Mouse (Mus musculus) CH12.LX (cell line): ENCODE measurements around the gene Rab44. TPM values are rescaled to one million over a fixed set of nuclear protein-coding genes. Genes with fewer than 3 reads are reported as not detected.

Experiments used
- DNase-seq: peaks from one replicate; pipeline ENCODE4 v3.0.0-alpha.2; 2013; ENCODE audit errors: extremely low read depth
- H3K27ac ChIP-seq: 2 replicates; pipeline ENCODE4 v1.5.1; 2012; ENCODE audit warnings: low read depth, mild to moderate bottlenecking, control low read depth, moderate library complexity; ENCODE audit not compliant: insufficient read depth
- H3K27me3 ChIP-seq: replicated peaks from 2 replicates; pipeline ENCODE3; 2012; ENCODE audit warnings: inconsistent platforms
- H3K36me3 ChIP-seq, 2 experiments: replicated peaks in 1 of 2; 2 replicates each; pipeline versions ENCODE3 to v1.6.1; 2012; ENCODE audit warnings: inconsistent platforms in 1 of 2, low read length in 1 of 2, mild to moderate bottlenecking in 1 of 2, mixed read lengths in 1 of 2, moderate library complexity in 1 of 2; ENCODE audit not compliant: control insufficient read depth in 1 of 2, insufficient read depth in 1 of 2
- H3K4me1 ChIP-seq, 2 experiments: 2 replicates each; pipeline ENCODE4 v1.6.1; 2012; ENCODE audit warnings: inconsistent platforms in 1 of 2, moderate library complexity in 1 of 2; ENCODE audit not compliant: insufficient read depth in 2 of 2, control insufficient read depth in 1 of 2
- H3K4me2 ChIP-seq: 2 replicates; pipeline ENCODE4 v1.6.1; 2012; ENCODE audit warnings: low read depth, mild to moderate bottlenecking, control low read depth; ENCODE audit not compliant: poor library complexity, insufficient read depth, severe bottlenecking
- H3K4me3 ChIP-seq, 3 experiments: fragments of 150-350 bp in 1 of 3; sonication (generic) in 1 of 3; replicated peaks in 1 of 3; 2 replicates each; pipeline versions ENCODE3 to v1.5.1; 2011 to 2012; ENCODE audit warnings: low read depth in 2 of 3, low read length in 2 of 3, mild to moderate bottlenecking in 2 of 3, moderate library complexity in 2 of 3, control low read depth in 1 of 3, improper control_type of control experiment in 1 of 3, inconsistent platforms in 1 of 3, mixed read lengths in 1 of 3; ENCODE audit not compliant: poor library complexity in 1 of 3
- H3K79me2 ChIP-seq: replicated peaks from 2 replicates; pipeline ENCODE4 v1.6.1; 2012; ENCODE audit warnings: mild to moderate bottlenecking, moderate library complexity; ENCODE audit not compliant: control insufficient read depth, poor library complexity, insufficient read depth, severe bottlenecking; ENCODE audit errors: extremely low read depth
- H3K9ac ChIP-seq: 2 replicates; pipeline ENCODE4 v1.6.1; 2012; ENCODE audit warnings: low read depth, mild to moderate bottlenecking, control low read depth, moderate library complexity; ENCODE audit not compliant: insufficient read depth
- H3K9me3 ChIP-seq: replicated peaks from 2 replicates; pipeline ENCODE3; 2012; ENCODE audit warnings: low read length, inconsistent platforms, mixed read lengths
- BHLHE40 ChIP-seq: IDR thresholded peaks from 2 replicates; pipeline ENCODE4 v1.6.1; 2011; ENCODE audit warnings: mild to moderate bottlenecking, low read depth, low read length, improper control_type of control experiment
- CHD1 ChIP-seq: IDR thresholded peaks from 2 replicates; pipeline ENCODE4 v1.6.1; 2012; ENCODE audit warnings: low read depth, low read length, improper control_type of control experiment, inconsistent platforms
- CHD2 ChIP-seq: IDR thresholded peaks from 2 replicates; pipeline ENCODE4 v1.6.1; 2011; ENCODE audit warnings: low read length, improper control_type of control experiment
- ETS1 ChIP-seq: conservative IDR thresholded peaks from 2 replicates; pipeline ENCODE4 v1.6.1; 2012; ENCODE audit warnings: low read depth, mild to moderate bottlenecking, inconsistent platforms, low read length, improper control_type of control experiment, moderate library complexity
- HCFC1 ChIP-seq: IDR thresholded peaks from 2 replicates; pipeline ENCODE4 v1.6.1; 2012; ENCODE audit warnings: low read depth, mild to moderate bottlenecking, inconsistent platforms, low read length, improper control_type of control experiment
- JUN ChIP-seq: IDR thresholded peaks from 2 replicates; pipeline ENCODE4 v1.6.1; 2011; ENCODE audit warnings: low read depth, mild to moderate bottlenecking, low read length, improper control_type of control experiment, moderate library complexity; ENCODE audit not compliant: insufficient read depth
- MAX ChIP-seq: IDR thresholded peaks from 2 replicates; pipeline ENCODE4 v1.6.1; 2011; ENCODE audit warnings: low read length, improper control_type of control experiment
- MEF2A ChIP-seq: IDR thresholded peaks from 2 replicates; pipeline ENCODE4 v1.6.1; 2014; ENCODE audit warnings: low read depth, mild to moderate bottlenecking, inconsistent platforms, low read length, improper control_type of control experiment, borderline replicate concordance
- MXI1 ChIP-seq: IDR thresholded peaks from 2 replicates; pipeline ENCODE4 v1.6.1; 2011; ENCODE audit warnings: mild to moderate bottlenecking, low read depth, low read length, improper control_type of control experiment
- NELFE ChIP-seq: IDR thresholded peaks from 2 replicates; pipeline ENCODE4 v1.6.1; 2011; ENCODE audit warnings: low read depth, low read length, improper control_type of control experiment
- NRF1 ChIP-seq: IDR thresholded peaks from 2 replicates; pipeline ENCODE4 v1.6.1; 2014; ENCODE audit warnings: low read depth, mild to moderate bottlenecking, inconsistent platforms, low read length, improper control_type of control experiment, moderate library complexity
- PAX5 ChIP-seq: IDR thresholded peaks from 2 replicates; pipeline ENCODE4 v1.6.1; 2012; ENCODE audit warnings: low read length, inconsistent platforms, mixed read lengths
- POLR2A ChIP-seq: IDR thresholded peaks from 2 replicates; pipeline ENCODE4 v1.6.1; 2011; ENCODE audit warnings: low read depth, mild to moderate bottlenecking, improper control_type of control experiment, low read length
- POLR2AphosphoS2 ChIP-seq: IDR thresholded peaks from 2 replicates; pipeline ENCODE4 v1.6.1; 2011; ENCODE audit warnings: low read depth, low read length, improper control_type of control experiment
- RAD21 ChIP-seq: IDR thresholded peaks from 2 replicates; pipeline ENCODE4 v1.6.1; 2011; ENCODE audit warnings: low read depth, mild to moderate bottlenecking, low read length, improper control_type of control experiment, moderate library complexity
- RCOR1 ChIP-seq: conservative IDR thresholded peaks from 2 replicates; pipeline ENCODE4 v1.6.1; 2012; ENCODE audit warnings: low read depth, mild to moderate bottlenecking, inconsistent platforms, low read length, improper control_type of control experiment
- SIN3A ChIP-seq: IDR thresholded peaks from 2 replicates; pipeline ENCODE4 v1.6.1; 2012; ENCODE audit warnings: low read length, improper control_type of control experiment, inconsistent platforms
- USF1 ChIP-seq: IDR thresholded peaks from 2 replicates; pipeline ENCODE4 v1.6.1; 2014; ENCODE audit warnings: low read depth, mild to moderate bottlenecking, inconsistent platforms, low read length, improper control_type of control experiment
- ZC3H11A ChIP-seq: IDR thresholded peaks from 2 replicates; pipeline ENCODE4 v1.6.1; 2012; ENCODE audit warnings: low read depth, mild to moderate bottlenecking, inconsistent platforms, low read length, improper control_type of control experiment
- dilution Hi-C: fragments of 300-500 bp; cut with MboI; formaldehyde crosslinking; loops from 2 replicates; pipeline ENCODE4 v1.14.3; 2020; ENCODE audit warnings: low sequenced_read_pairs; ENCODE audit not compliant: extremely low pct_unique_long_range_greater_than_20kb, extremely low pct_ligation_motif_present
- in situ Hi-C: fragments of 300-500 bp; cut with MboI; formaldehyde crosslinking; loops from 3 replicates; pipeline ENCODE4 v1.14.3; 2019; ENCODE audit warnings: low sequenced_read_pairs, low pct_ligation_motif_present, low pct_unique_long_range_greater_than_20kb, mixed read lengths
- polyA plus RNA-seq: library from polyadenylated mRNA; unstranded; fragments of >175 nt; gene quantifications from 2 replicates; pipeline ENCODE4 v1.2.1, GENCODE M21; 2012; ENCODE audit warnings: low read depth; ENCODE audit not compliant: insufficient read length
- total RNA-seq, 2 experiments: library from RNA; depleted of rRNA; stranded (reverse); fragments of 300-350 nt in 1 of 2; fragments of >200 nt in 1 of 2; gene quantifications; 2 replicates each; pipeline ENCODE4 v1.2.3; 2012 to 2014

The Rab44 gene
- total and polyA plus RNA-seq, 3 experiments: 0.30 to 0.34 TPM; not detected in 1

DNA sequence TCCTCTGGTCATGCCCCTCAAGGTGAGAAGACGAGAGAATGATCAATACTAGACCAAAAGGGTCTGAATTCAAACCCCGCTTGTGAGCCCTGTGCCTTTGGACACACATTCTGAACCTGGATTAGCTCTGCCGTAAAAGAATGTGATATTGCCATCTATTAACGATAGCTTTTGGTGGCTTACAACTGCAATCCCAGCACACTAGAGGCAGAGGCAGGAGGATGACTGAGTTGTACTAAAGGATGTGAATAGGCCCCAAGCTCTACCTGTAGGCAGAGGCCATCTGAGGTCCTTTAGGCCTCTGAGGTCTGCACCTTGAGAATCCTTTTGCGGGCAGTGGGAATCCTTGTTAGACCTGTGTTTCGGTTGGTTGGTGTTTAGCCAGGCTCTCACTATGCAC, 17.7 kb upstream of the Rab44 start:
- no peaks in the 10 kb centered on the region for H3K9me3 ChIP-seq
- H3K79me2 ChIP-seq: peaks cover 53% of the 10 kb centered on the region
- H3K4me2 ChIP-seq: peak overlapping the region; percentile 71
- H3K4me1 ChIP-seq: peaks cover 4 to 41% of the 10 kb centered on the region in 2 experiments; a peak in 3 of 4 replicates
- in situ Hi-C loops (loop anchor here (5.0 kb wide), 1 partner anchor 71 kb away; no protein-coding TSS in a partner anchor), dilution Hi-C loops (no loop called here)
- peaks cover 44 to 52% of the 10 kb centered on the region in 2 experiments for H3K36me3 ChIP-seq
- H3K27me3 ChIP-seq: no peaks in the 10 kb centered on the region
- peak overlapping the region; percentile 75 for H3K9ac ChIP-seq
- peak overlapping the region in 1 of 3 experiments; percentile 26 for H3K4me3 ChIP-seq
- DNase-seq: no peak
- H3K27ac ChIP-seq: no peak overlapping the region
- no peak for TF ChIP-seq SIN3A
- TF ChIP-seq ETS1: no peak
- TF ChIP-seq NELFE: no peak
- TF ChIP-seq CHD2: no peak
- TF ChIP-seq MEF2A: no peak

DNA sequence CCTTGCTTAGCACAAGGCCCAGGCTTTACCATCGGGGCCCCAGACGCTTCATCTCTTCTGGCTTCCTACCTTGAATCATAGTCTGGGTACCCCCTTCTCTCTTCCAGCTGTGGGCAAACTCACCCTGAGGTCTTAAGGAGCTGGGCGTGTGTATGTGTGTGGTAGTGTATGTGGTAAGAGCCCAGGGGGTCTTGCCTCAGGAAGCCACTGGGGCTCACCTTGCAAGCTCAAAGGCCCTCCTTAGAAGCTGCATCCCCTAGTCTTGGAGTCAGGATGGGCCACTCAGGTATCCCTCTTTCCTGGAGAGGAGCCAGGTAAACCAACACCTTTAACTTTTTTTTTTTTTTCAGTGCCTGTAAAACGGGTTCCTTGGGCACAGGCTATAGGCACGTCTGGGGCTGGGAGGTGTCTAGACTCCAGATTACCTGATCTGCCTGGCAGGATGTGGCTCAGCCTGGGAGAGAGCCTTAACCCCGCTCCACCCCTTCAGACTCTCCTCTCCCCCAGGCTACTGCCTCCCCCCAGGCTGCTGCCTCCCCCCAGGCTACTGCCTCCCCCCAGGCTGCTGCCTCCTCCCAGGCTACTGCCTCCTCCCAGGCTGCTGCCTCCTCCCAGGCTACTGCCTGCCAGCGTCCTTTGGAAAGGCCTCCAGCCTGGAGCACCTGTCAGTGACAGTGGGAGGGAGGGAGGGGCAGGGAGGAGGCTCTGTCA, 16.9 kb upstream of the Rab44 start:
- peaks cover 4 to 34% of the 10 kb centered on the region in 2 experiments; a peak in 3 of 4 replicates for H3K4me1 ChIP-seq
- H3K27me3 ChIP-seq: no peaks in the 10 kb centered on the region
- no peak for TF ChIP-seq PAX5
- TF ChIP-seq JUN: no peak
- DNase-seq: no peak
- H3K4me3 ChIP-seq: no peak overlapping the region
- H3K79me2 ChIP-seq: peaks cover 53% of the 10 kb centered on the region
- in situ Hi-C loops: loop anchor here (5.0 kb wide), 1 partner anchor 70 kb away; no protein-coding TSS in a partner anchor
- no peaks in the 10 kb centered on the region for H3K9me3 ChIP-seq
- no peak overlapping the region for H3K9ac ChIP-seq
- no peak overlapping the region for H3K4me2 ChIP-seq
- no peak overlapping the region for H3K27ac ChIP-seq
- H3K36me3 ChIP-seq: peaks cover 44 to 52% of the 10 kb centered on the region in 2 experiments
- dilution Hi-C loops: no loop called here

DNA sequence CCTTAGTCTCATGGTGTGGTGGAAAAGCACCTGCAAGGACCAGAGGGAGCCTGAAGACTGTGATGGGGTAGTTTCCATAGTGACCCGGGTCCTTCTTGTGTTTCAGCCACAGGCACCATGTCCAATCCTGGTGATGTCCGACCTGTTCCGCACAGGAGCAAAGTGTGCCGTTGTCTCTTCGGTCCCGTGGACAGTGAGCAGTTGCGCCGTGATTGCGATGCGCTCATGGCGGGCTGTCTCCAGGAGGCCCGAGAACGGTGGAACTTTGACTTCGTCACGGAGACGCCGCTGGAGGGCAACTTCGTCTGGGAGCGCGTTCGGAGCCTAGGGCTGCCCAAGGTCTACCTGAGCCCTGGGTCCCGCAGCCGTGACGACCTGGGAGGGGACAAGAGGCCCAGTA, 15.7 kb upstream of the Rab44 start:
- Histone ChIP-seq H3K27ac (no peak overlapping the region), H3K9ac (no peak overlapping the region), H3K4me1 (peaks cover 4 to 23% of the 10 kb centered on the region in 2 experiments; a peak in 3 of 4 replicates), H3K36me3 (peaks cover 44 to 52% of the 10 kb centered on the region in 2 experiments), H3K27me3 (no peaks in the 10 kb centered on the region), H3K9me3 (no peaks in the 10 kb centered on the region), H3K4me3 (no peak overlapping the region), H3K79me2 (peaks cover 42% of the 10 kb centered on the region), H3K4me2 (no peak overlapping the region)
- TF ChIP-seq MXI1 (no peak), USF1 (no peak), NRF1 (no peak), MAX (no peak), BHLHE40 (no peak), HCFC1 (no peak), POLR2AphosphoS2 (no peak), PAX5 (no peak), RCOR1 (no peak), NELFE (no peak), POLR2A (no peak), RAD21 (no peak), ZC3H11A (no peak), CHD1 (no peak)
- DNase-seq: no peak
- in situ Hi-C loops: loop anchor here (5.0 kb wide), 1 partner anchor 69 kb away; no protein-coding TSS in a partner anchor
- dilution Hi-C loops: no loop called here
